Mouse (Mus musculus) G1E (cell line): ENCODE data around the gene Rhobtb1.

Experiments used
- CTCF ChIP-seq: IDR thresholded peaks from 2 replicates; pipeline ENCODE4 v1.5.1; 2012; ENCODE audit warnings: low read depth, low read length, inconsistent platforms, mixed read lengths
- GATA1 ChIP-seq: IDR thresholded peaks from 2 replicates; pipeline ENCODE4 v1.6.1; 2012; ENCODE audit warnings: borderline replicate concordance, low read length, inconsistent platforms, mixed read lengths

- TF ChIP-seq CTCF (no peak), GATA1 (no peak)
Observed at GRCm38 (mm10) chr10:69253686-69254080, 102.4 kb downstream of the Rhobtb1 start.
